Mouse (Mus musculus) c-Kit-negative CD71-positive TER-119-positive erythroid progenitor cells, embryonic 14.5 days (primary cell): Measurements from ENCODE around the gene Efcab14.

Experiments used
- DNase-seq: peaks from one replicate; pipeline ENCODE4 v3.0.0-alpha.2; 2013; ENCODE audit warnings: low read depth, low spot score

Efcab14 gene

GRCm38 (mm10) chr4:115777627-115778026 is 40.1 kb downstream of the Efcab14 start:
- DNase-seq = no peak

DNA sequence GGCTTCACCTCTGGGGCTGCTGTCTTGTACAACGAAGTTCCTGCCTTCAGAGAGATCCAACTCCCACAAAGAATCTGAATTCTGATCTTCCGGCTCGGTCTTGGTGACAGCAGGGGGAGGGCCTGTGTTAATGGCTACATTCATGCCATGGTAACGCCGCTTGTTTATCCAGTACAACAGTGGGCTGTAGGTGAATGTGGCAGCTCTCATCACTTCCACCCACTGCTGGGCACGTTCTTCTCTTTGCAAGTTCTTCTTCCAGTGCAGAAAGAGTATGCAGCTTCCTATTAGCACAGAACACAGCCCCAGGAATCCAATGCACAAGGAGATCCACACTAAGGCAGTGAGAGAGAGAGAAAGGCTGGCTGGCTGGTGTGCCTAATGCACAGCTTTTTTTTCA is 42.7 kb downstream of the Efcab14 start:
- no peak for DNase-seq

DNA sequence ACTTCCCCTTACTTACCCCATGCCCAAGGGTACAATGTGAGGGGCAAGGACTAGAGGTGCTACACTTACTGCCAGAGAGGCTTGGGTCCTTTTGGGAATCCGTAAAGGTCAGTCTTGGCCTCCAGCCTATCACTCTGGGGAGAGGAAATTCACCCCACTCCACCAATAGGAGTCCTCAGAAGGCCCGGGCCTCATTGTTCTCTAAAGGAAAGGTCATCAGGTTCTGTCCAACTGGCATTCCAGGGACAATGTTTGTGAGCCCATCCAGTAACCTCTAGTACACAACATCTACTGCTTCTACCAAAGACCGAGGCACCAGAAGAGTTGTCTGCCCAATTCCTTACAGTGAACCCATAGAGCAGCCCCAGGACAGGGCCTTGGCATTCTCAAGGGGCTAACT is 43.4 kb downstream of the Efcab14 start, which contains the start of gene Tex38:
Gene Tex38 (minus strand): TSS at position 101 of the 400 bp plus-strand sequence.
- DNase-seq = no peak

DNA sequence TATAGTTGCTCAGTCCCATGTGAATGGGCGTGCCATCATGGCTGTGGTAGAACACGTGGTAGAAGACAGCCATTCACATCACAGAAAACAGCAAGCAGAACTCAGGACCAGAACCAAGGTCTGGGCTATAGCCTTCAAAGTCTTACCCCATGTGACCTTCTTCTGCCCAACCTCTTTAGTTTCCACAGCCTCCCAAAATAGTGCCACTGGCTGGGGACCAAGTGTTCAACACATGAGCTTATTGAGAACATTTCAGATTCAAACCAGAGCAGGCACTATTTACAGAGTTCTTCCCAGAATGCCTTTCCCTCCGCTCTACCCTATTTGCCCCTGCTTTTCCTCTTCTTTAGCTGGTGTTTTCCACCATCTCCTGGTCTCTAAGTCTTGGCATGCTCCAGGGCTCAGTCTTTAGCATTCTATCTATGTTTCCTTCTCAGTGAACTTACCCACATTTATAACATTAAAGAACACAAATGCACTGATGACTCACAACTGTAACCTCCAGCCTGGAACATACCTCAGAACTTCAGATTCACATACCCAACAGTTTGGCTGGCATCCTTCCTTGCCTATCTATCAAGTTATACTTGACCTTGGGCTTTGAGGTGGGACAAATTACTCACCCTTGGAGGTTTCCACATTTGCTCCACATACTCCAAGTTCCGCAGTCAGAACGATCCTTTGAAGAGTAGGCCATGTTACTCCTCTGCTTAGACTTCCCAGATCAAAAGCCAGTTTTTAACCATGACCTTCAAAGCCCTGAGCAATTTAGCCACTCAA is 44.7 kb downstream of the Efcab14 start:
- DNase-seq = no peak

DNA sequence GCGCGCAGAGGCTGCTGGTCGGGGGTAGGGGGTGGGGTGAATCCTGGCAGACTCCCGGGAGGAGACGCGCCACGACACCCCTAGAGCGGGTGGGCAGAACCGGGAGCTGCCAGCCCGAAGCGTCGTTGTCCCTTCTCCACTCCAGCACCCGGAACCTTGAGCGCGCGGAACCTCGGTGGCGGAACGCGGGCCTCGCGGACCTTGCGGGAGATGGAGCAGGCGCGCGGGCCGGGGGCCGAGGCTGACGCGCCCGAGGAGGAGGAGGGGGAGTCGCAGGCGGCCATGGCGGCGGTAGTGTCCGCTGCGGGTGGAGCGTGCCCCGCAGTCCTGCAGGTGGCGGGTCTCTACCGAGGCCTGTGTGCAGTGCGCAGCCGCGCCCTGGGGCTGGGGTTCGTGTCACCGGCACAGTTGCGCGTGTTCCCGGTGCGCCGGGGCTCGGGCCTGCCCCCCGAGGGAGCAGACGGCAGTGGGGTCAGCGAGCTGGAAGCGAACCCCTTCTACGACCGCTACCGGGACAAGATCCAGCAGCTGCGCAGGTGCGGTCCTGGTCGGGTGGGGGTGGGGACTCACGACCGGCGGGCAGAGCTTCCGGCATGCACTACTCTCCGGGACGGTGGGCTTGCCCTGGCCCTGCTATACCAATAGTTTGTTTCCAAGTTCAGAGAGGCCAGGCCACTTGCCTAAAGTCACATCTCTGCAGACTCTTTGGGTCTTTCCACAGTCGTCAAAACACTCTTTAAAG is 47.4 kb downstream of the Efcab14 start, which contains the start of gene Atpaf1:
Gene Atpaf1 (plus strand): TSS at position 44 of the 742 bp plus-strand sequence.
- DNase-seq = peak; percentile 21

DNA sequence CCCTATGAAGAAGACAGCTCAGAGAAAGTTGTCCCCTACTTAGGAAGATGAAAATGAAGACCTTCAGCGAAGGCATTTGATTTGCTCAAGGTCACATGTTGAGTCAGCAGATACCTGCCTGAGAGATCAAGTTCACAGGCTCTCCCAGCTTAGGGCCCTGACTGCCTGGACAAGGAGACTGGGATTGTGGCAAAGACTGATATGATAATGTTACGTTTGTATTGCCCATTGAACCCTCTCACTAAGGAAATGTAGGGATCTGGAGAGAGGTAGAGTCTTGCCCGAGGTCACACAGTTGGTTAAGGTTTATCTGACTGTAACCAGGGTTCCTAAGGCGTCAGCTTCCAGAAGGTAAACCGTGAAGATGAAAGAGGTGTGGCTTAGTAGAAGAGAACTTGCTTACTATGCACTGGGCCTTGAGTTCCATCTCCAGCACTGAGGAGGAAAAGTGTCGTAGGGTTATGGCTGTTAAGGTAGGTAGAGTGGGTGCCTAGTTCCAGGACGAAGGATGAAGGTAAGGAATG is 48.0 kb downstream of the Efcab14 start:
- peak; percentile 6 for DNase-seq

DNA sequence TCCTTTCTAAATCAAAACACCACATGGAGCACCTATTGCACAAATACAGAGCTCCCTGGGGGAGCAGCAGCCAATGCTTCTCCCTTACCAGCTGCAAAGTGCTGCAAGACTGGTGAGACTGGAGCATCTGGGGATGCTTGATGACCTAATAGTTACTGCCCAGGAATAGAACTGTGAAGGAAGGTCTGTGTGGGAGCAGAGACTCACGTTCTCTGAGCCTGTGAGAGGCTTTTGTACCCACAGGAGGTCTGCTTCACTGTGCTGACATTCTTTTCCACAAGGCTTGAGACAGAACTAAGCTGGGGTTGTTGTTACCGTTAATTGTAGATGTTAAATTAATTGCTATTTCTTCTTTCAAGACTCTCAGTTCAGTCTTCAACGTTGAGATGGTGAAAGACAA is 53.3 kb downstream of the Efcab14 start:
- no peak for DNase-seq

GRCm38 (mm10) chr4:115795360-115795759 is 57.8 kb downstream of the Efcab14 start:
- DNase-seq = no peak

- DNase-seq = no peak
These were observed 62.4 kb downstream of the Efcab14 start for GRCm38 (mm10) chr4:115799981-115800380.

DNA sequence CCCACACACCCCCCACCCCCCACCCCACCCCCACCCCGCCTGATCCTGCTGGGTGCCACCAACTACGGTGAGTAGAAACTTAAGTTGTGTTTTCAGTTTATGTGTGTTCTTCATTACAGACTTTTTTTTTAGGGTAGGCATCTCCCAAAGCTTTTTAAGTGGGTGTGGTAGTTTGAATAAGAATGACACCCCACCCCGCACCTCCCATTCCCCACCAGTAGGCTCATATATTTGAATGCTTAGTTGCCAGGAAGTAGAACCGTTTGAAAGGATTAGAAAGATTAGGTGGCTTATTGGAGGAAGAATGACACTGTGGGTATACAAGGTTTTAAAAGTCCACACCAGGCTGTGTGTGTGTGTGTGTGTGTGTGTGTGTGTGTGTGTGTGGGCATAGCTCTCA is 74.8 kb downstream of the Efcab14 start:
- no peak for DNase-seq

DNA sequence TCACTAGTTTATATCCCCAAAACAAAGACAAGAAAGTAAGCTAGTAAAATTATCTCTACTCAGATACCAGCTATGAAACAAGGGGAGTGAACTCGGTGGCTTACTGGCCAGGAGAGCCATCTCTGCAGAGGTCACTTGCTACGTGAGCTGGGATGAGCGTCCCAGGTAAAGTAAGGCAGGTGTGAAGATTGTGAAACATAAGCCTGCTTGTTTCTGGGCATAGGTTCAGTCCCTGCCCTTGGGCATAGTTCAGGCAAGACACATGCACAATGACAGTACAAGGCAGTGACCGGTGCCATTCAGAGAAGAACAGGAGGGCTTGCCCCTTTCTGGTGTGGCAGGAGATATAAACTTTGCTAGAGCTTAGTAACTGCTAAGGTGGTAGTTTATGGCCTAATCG is 78.1 kb downstream of the Efcab14 start:
- DNase-seq = no peak

GRCm38 (mm10) chr4:115820199-115820598 is 82.7 kb downstream of the Efcab14 start:
- DNase-seq = no peak

DNA sequence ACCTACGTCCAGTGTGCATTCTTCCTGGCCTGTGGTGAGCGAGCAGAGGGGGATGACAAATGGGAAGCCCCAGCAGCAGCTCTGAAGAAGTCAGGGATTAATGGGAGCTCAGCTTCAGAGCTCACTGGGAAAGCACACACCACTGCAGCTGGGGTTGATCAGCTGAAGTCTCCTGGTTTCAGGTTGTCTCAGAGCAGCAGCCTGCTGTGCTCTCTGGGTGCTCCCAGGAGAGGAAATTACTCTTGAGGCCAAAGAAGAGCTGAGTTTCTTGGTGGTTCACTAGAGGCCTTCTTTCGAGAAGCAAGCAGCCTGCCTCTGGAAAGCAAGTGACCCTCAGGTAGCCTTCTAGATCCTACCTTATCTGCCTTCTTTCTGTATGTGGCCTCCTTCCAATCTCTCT is 83.4 kb downstream of the Efcab14 start:
- DNase-seq = no peak

- no peak for DNase-seq
These were observed 83.9 kb downstream of the Efcab14 start for GRCm38 (mm10) chr4:115821431-115821830.

GRCm38 (mm10) chr4:115821928-115822327 is 84.4 kb downstream of the Efcab14 start:
- DNase-seq = no peak

- DNase-seq = peak; percentile 57
These were observed 86.6 kb downstream of the Efcab14 start for GRCm38 (mm10) chr4:115824178-115824577.

- DNase-seq = no peak
These were observed 87.7 kb downstream of the Efcab14 start for GRCm38 (mm10) chr4:115825271-115825670.
